Mouse (Mus musculus) CH12.LX (cell line): ENCODE measurements around the gene Mok. TPM values are rescaled to one million over a fixed set of nuclear protein-coding genes. Genes with fewer than 3 reads are reported as not detected.

Experiments used
- DNase-seq: peaks from one replicate; pipeline ENCODE4 v3.0.0-alpha.2; 2013; ENCODE audit errors: extremely low read depth
- H3K27ac ChIP-seq: 2 replicates; pipeline ENCODE4 v1.5.1; 2012; ENCODE audit warnings: low read depth, mild to moderate bottlenecking, control low read depth, moderate library complexity; ENCODE audit not compliant: insufficient read depth
- H3K27me3 ChIP-seq: replicated peaks from 2 replicates; pipeline ENCODE3; 2012; ENCODE audit warnings: inconsistent platforms
- H3K36me3 ChIP-seq, 2 experiments: replicated peaks in 1 of 2; 2 replicates each; pipeline versions ENCODE3 to v1.6.1; 2012; ENCODE audit warnings: inconsistent platforms in 1 of 2, low read length in 1 of 2, mild to moderate bottlenecking in 1 of 2, mixed read lengths in 1 of 2, moderate library complexity in 1 of 2; ENCODE audit not compliant: control insufficient read depth in 1 of 2, insufficient read depth in 1 of 2
- H3K4me1 ChIP-seq, 2 experiments: 2 replicates each; pipeline ENCODE4 v1.6.1; 2012; ENCODE audit warnings: inconsistent platforms in 1 of 2, moderate library complexity in 1 of 2; ENCODE audit not compliant: insufficient read depth in 2 of 2, control insufficient read depth in 1 of 2
- H3K4me2 ChIP-seq: 2 replicates; pipeline ENCODE4 v1.6.1; 2012; ENCODE audit warnings: low read depth, mild to moderate bottlenecking, control low read depth; ENCODE audit not compliant: poor library complexity, insufficient read depth, severe bottlenecking
- H3K4me3 ChIP-seq, 3 experiments: fragments of 150-350 bp in 1 of 3; sonication (generic) in 1 of 3; replicated peaks in 1 of 3; 2 replicates each; pipeline versions ENCODE3 to v1.5.1; 2011 to 2012; ENCODE audit warnings: low read depth in 2 of 3, low read length in 2 of 3, mild to moderate bottlenecking in 2 of 3, moderate library complexity in 2 of 3, control low read depth in 1 of 3, improper control_type of control experiment in 1 of 3, inconsistent platforms in 1 of 3, mixed read lengths in 1 of 3; ENCODE audit not compliant: poor library complexity in 1 of 3
- H3K79me2 ChIP-seq: replicated peaks from 2 replicates; pipeline ENCODE4 v1.6.1; 2012; ENCODE audit warnings: mild to moderate bottlenecking, moderate library complexity; ENCODE audit not compliant: control insufficient read depth, poor library complexity, insufficient read depth, severe bottlenecking; ENCODE audit errors: extremely low read depth
- H3K9ac ChIP-seq: 2 replicates; pipeline ENCODE4 v1.6.1; 2012; ENCODE audit warnings: low read depth, mild to moderate bottlenecking, control low read depth, moderate library complexity; ENCODE audit not compliant: insufficient read depth
- H3K9me3 ChIP-seq: replicated peaks from 2 replicates; pipeline ENCODE3; 2012; ENCODE audit warnings: low read length, inconsistent platforms, mixed read lengths
- BHLHE40 ChIP-seq: IDR thresholded peaks from 2 replicates; pipeline ENCODE4 v1.6.1; 2011; ENCODE audit warnings: mild to moderate bottlenecking, low read depth, low read length, improper control_type of control experiment
- ELF1 ChIP-seq: IDR thresholded peaks from 2 replicates; pipeline ENCODE4 v1.6.1; 2014; ENCODE audit warnings: low read depth, mild to moderate bottlenecking, inconsistent platforms, low read length, improper control_type of control experiment
- EP300 ChIP-seq: IDR thresholded peaks from 2 replicates; pipeline ENCODE4 v1.6.1; 2011; ENCODE audit warnings: low read length, improper control_type of control experiment
- ETS1 ChIP-seq: conservative IDR thresholded peaks from 2 replicates; pipeline ENCODE4 v1.6.1; 2012; ENCODE audit warnings: low read depth, mild to moderate bottlenecking, inconsistent platforms, low read length, improper control_type of control experiment, moderate library complexity
- GABPA ChIP-seq: IDR thresholded peaks from 2 replicates; pipeline ENCODE4 v1.6.1; 2012; ENCODE audit warnings: low read depth, low read length, improper control_type of control experiment, inconsistent platforms; ENCODE audit not compliant: insufficient replicate concordance
- IRF4 ChIP-seq: IDR thresholded peaks from 2 replicates; pipeline ENCODE4 v1.6.1; 2014; ENCODE audit warnings: low read depth, mild to moderate bottlenecking, inconsistent platforms, low read length, improper control_type of control experiment
- JUND ChIP-seq: conservative IDR thresholded peaks from 2 replicates; pipeline ENCODE4 v1.6.1; 2011; ENCODE audit warnings: low read depth, low read length, improper control_type of control experiment
- KAT2A ChIP-seq: IDR thresholded peaks from 2 replicates; pipeline ENCODE4 v1.6.1; 2012; ENCODE audit warnings: low read length, improper control_type of control experiment, inconsistent platforms; ENCODE audit not compliant: insufficient replicate concordance
- MAFK ChIP-seq: IDR thresholded peaks from 2 replicates; pipeline ENCODE4 v1.6.1; 2011; ENCODE audit warnings: low read length, improper control_type of control experiment; ENCODE audit not compliant: insufficient replicate concordance
- MAX ChIP-seq: IDR thresholded peaks from 2 replicates; pipeline ENCODE4 v1.6.1; 2011; ENCODE audit warnings: low read length, improper control_type of control experiment
- MAZ ChIP-seq: IDR thresholded peaks from 2 replicates; pipeline ENCODE4 v1.6.1; 2012; ENCODE audit warnings: low read depth, mild to moderate bottlenecking, inconsistent platforms, low read length, improper control_type of control experiment, moderate library complexity
- MEF2A ChIP-seq: IDR thresholded peaks from 2 replicates; pipeline ENCODE4 v1.6.1; 2014; ENCODE audit warnings: low read depth, mild to moderate bottlenecking, inconsistent platforms, low read length, improper control_type of control experiment, borderline replicate concordance
- MYC ChIP-seq: IDR thresholded peaks from 2 replicates; pipeline ENCODE4 v1.6.1; 2011; ENCODE audit warnings: low read depth, mild to moderate bottlenecking, improper control_type of control experiment, low read length
- NELFE ChIP-seq: IDR thresholded peaks from 2 replicates; pipeline ENCODE4 v1.6.1; 2011; ENCODE audit warnings: low read depth, low read length, improper control_type of control experiment
- NRF1 ChIP-seq: IDR thresholded peaks from 2 replicates; pipeline ENCODE4 v1.6.1; 2014; ENCODE audit warnings: low read depth, mild to moderate bottlenecking, inconsistent platforms, low read length, improper control_type of control experiment, moderate library complexity
- PAX5 ChIP-seq: IDR thresholded peaks from 2 replicates; pipeline ENCODE4 v1.6.1; 2012; ENCODE audit warnings: low read length, inconsistent platforms, mixed read lengths
- POLR2A ChIP-seq: IDR thresholded peaks from 2 replicates; pipeline ENCODE4 v1.6.1; 2011; ENCODE audit warnings: low read depth, mild to moderate bottlenecking, improper control_type of control experiment, low read length
- RAD21 ChIP-seq: IDR thresholded peaks from 2 replicates; pipeline ENCODE4 v1.6.1; 2011; ENCODE audit warnings: low read depth, mild to moderate bottlenecking, low read length, improper control_type of control experiment, moderate library complexity
- TBP ChIP-seq: conservative IDR thresholded peaks from 2 replicates; pipeline ENCODE4 v1.6.1; 2011; ENCODE audit warnings: low read depth, low read length, improper control_type of control experiment
- TCF12 ChIP-seq: IDR thresholded peaks from 2 replicates; pipeline ENCODE4 v1.6.1; 2014; ENCODE audit warnings: low read depth, mild to moderate bottlenecking, inconsistent platforms, low read length, improper control_type of control experiment
- UBTF ChIP-seq: IDR thresholded peaks from 2 replicates; pipeline ENCODE4 v1.6.1; 2012; ENCODE audit warnings: low read depth, mild to moderate bottlenecking, inconsistent platforms, low read length, improper control_type of control experiment, moderate library complexity
- USF2 ChIP-seq: conservative IDR thresholded peaks from 2 replicates; pipeline ENCODE4 v1.6.1; 2011; ENCODE audit warnings: low read depth, low read length, improper control_type of control experiment
- ZC3H11A ChIP-seq: IDR thresholded peaks from 2 replicates; pipeline ENCODE4 v1.6.1; 2012; ENCODE audit warnings: low read depth, mild to moderate bottlenecking, inconsistent platforms, low read length, improper control_type of control experiment
- ZKSCAN1 ChIP-seq: IDR thresholded peaks from 2 replicates; pipeline ENCODE4 v1.6.1; 2012; ENCODE audit warnings: low read depth, inconsistent platforms, low read length, improper control_type of control experiment, borderline replicate concordance
- ZNF384 ChIP-seq: IDR thresholded peaks from 2 replicates; pipeline ENCODE4 v1.6.1; 2012; ENCODE audit warnings: low read depth, low read length, improper control_type of control experiment, inconsistent platforms
- dilution Hi-C: fragments of 300-500 bp; cut with MboI; formaldehyde crosslinking; loops from 2 replicates; pipeline ENCODE4 v1.14.3; 2020; ENCODE audit warnings: low sequenced_read_pairs; ENCODE audit not compliant: extremely low pct_unique_long_range_greater_than_20kb, extremely low pct_ligation_motif_present
- in situ Hi-C: fragments of 300-500 bp; cut with MboI; formaldehyde crosslinking; loops from 3 replicates; pipeline ENCODE4 v1.14.3; 2019; ENCODE audit warnings: low sequenced_read_pairs, low pct_ligation_motif_present, low pct_unique_long_range_greater_than_20kb, mixed read lengths
- polyA plus RNA-seq: library from polyadenylated mRNA; unstranded; fragments of >175 nt; gene quantifications from 2 replicates; pipeline ENCODE4 v1.2.1, GENCODE M21; 2012; ENCODE audit warnings: low read depth; ENCODE audit not compliant: insufficient read length
- total RNA-seq, 2 experiments: library from RNA; depleted of rRNA; stranded (reverse); fragments of 300-350 nt in 1 of 2; fragments of >200 nt in 1 of 2; gene quantifications; 2 replicates each; pipeline ENCODE4 v1.2.3; 2012 to 2014

Mok gene
- total and polyA plus RNA-seq, 3 experiments, result 7.1 to 11.0 (median 9.8) TPM

DNA sequence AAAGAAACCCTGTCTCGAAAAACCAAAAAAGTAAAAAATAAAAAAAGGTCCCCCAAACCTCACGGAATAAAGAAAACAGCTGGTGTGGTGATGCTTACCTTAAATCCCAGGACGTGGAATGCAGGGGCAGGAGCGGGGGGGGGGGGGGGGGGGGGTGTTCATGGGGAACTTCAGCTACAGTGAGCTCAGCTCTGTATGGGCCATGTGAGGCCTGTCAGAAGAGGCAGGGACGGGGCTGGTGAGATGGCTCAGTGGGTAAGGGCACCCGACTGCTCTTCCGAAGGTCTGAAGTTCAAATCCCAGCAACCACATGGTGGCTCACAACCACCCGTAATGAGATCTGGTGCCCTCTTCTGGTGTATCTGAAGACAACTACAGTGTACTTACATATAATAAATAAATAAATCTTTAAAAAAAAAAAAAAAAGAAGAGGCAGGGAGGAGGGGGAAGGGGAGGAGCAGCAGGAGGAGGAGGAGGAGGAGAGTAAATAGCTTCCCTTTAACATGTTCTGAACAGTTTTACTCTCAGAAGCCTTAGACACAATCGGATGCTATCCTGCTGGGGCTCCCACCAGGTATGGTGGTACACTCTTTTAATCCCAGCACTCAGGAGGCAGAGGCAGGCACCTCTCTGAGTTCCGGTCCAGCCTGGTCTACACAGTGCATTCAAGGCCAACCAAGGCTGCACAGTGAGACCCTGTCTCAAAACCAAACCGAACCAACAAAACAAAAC is 10.3 kb downstream of the Mok start:
- Histone ChIP-seq H3K4me1 (peaks cover 0 to 8% of the 10 kb centered on the region in 2 experiments; a peak in 2 of 4 replicates), H3K79me2 (no peaks in the 10 kb centered on the region), H3K36me3 (no peaks in the 10 kb centered on the region), H3K9me3 (no peaks in the 10 kb centered on the region), H3K27ac (no peak overlapping the region), H3K4me2 (no peak overlapping the region), H3K4me3 (no peak overlapping the region), H3K9ac (no peak overlapping the region), H3K27me3 (no peaks in the 10 kb centered on the region)
- TF ChIP-seq MAZ (no peak), UBTF (no peak), JUND (no peak), ZNF384 (peak; percentile 22; the same call in 1 of the 2 replicates), POLR2A (no peak), TBP (peak; percentile 48; the same call in 1 of the 2 replicates), NRF1 (no peak)
- no peak for DNase-seq
- dilution Hi-C loops, result no loop called here
- in situ Hi-C loops, result no loop called here

DNA sequence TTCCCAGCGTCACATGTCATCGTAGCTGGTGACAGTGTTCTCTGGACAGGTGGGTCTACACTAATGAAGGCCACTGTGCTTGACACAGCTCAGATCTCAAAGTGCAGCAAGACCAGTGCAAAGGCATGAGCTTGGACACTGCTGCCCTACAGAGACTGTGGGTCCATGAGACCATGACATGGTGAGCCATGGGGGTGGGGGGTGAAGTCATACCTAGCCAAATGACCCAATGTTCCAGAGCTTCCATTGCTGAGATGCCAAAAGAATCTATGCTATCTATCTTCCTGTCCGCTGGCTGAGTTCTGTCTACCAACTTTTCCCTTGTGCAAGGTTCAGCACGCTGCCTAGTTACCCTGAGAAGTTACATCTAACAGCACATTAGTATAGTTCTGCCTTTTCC is 11.8 kb downstream of the Mok start:
- no peaks in the 10 kb centered on the region for H3K9me3 ChIP-seq
- no peaks in the 10 kb centered on the region for H3K27me3 ChIP-seq
- in situ Hi-C loops, result no loop called here
- no peaks in the 10 kb centered on the region for H3K79me2 ChIP-seq
- H3K4me3 ChIP-seq, result no peak overlapping the region
- no peak for DNase-seq
- no peak for TF ChIP-seq KAT2A
- no peak for TF ChIP-seq JUND
- no peak for TF ChIP-seq MEF2A
- no peak for TF ChIP-seq EP300
- TF ChIP-seq ZC3H11A, result no peak
- no peak for TF ChIP-seq GABPA
- no peak for TF ChIP-seq BHLHE40
- no peak for TF ChIP-seq POLR2A
- TF ChIP-seq RAD21, result no peak
- no peak for TF ChIP-seq ZKSCAN1
- TF ChIP-seq NELFE, result no peak
- TF ChIP-seq MAX, result no peak
- no peak for TF ChIP-seq MAFK
- no peak for TF ChIP-seq IRF4
- no peak for TF ChIP-seq ELF1
- TF ChIP-seq ETS1, result no peak
- no peak for TF ChIP-seq MYC
- no peak for TF ChIP-seq PAX5
- no peak for TF ChIP-seq USF2
- TF ChIP-seq TCF12, result no peak
- TF ChIP-seq, all 38 proteins: peak for 0
- no peaks in the 10 kb centered on the region for H3K36me3 ChIP-seq
- dilution Hi-C loops, result no loop called here
- no peak overlapping the region for H3K4me2 ChIP-seq
- no peak overlapping the region for H3K27ac ChIP-seq
- H3K9ac ChIP-seq, result no peak overlapping the region
- H3K4me1 ChIP-seq, result peaks cover 3 to 18% of the 10 kb centered on the region in 2 experiments; a peak in 3 of 4 replicates
